Mouse (Mus musculus) neural tube, embryonic 14.5 days (tissue): ENCODE measurements around the gene Agrp. TPM values are rescaled to one million over a fixed set of nuclear protein-coding genes. Genes with fewer than 3 reads are reported as not detected.
A peak's percentile ranks its signal among the peaks of the same experiment; 100 is the strongest.
"Not testable (repeated sequence)": the region's sequence is repeated elsewhere in the genome, so short reads cannot be mapped to it uniquely, and the experiment has no call there.

Experiments
- ATAC-seq: fragments of 200-750 bp; cut with Nextera tagmentation; 2 replicates; pipeline ENCODE4 v1.8.0; 2017; ENCODE audit warnings: low read depth, mild to moderate bottlenecking, moderate TSS enrichment, moderate library complexity
- H3K27ac ChIP-seq: fragments of 300-500 bp; sonication (generic); 2 replicates; pipeline ENCODE4 v1.5.1; 2014; ENCODE audit warnings: low read depth, mild to moderate bottlenecking, control low read depth, low read length, moderate library complexity, mixed read lengths
- H3K27me3 ChIP-seq: fragments of 300-500 bp; sonication (generic); 2 replicates; pipeline ENCODE4 v1.6.1; 2014; ENCODE audit warnings: low read length; ENCODE audit not compliant: control insufficient read depth, insufficient read depth
- H3K36me3 ChIP-seq: fragments of 300-500 bp; sonication (generic); 2 replicates; pipeline ENCODE4 v1.6.1; 2014; ENCODE audit warnings: low read length, mixed read lengths; ENCODE audit not compliant: control insufficient read depth, insufficient read depth
- H3K4me1 ChIP-seq: fragments of 300-500 bp; sonication (generic); 2 replicates; pipeline ENCODE4 v1.6.1; 2014; ENCODE audit warnings: low read length; ENCODE audit not compliant: control insufficient read depth, insufficient read depth
- H3K4me2 ChIP-seq: fragments of 300-500 bp; sonication (generic); 2 replicates; pipeline ENCODE4 v1.6.1; 2014; ENCODE audit warnings: mild to moderate bottlenecking, low read depth, low read length, control low read depth
- H3K4me3 ChIP-seq: fragments of 300-500 bp; sonication (generic); 2 replicates; pipeline ENCODE4 v1.5.1; 2014; ENCODE audit warnings: low read depth, low read length, control low read depth, mixed read lengths
- H3K9ac ChIP-seq: fragments of 300-500 bp; sonication (generic); replicated peaks from 2 replicates; pipeline ENCODE4 v1.6.1; 2014; ENCODE audit warnings: low read depth, mild to moderate bottlenecking, control low read depth, low read length, mixed read lengths
- H3K9me3 ChIP-seq: fragments of 300-500 bp; sonication (generic); 2 replicates; pipeline ENCODE4 v1.6.1; 2016; ENCODE audit warnings: low read length; ENCODE audit not compliant: control insufficient read depth
- WGBS: fragments of 180-500 bp; shearing (Covaris S2); extraction: QIAGEN DNeasy Blood & Tissue Kit; methylation state at CpG from one replicate; pipeline ENCODE4 v1.1.7; 2014; 5-methylcytosine and 5-hydroxymethylcytosine counted together
- polyA plus RNA-seq: library from polyadenylated mRNA; unstranded; fragments of >200 nt; fragmentation: Nextera tagmentation; extraction: Ambion mirVana; gene quantifications from 2 replicates; pipeline ENCODE4 v1.2.1, GENCODE M21; 2014

The Agrp gene
- polyA plus RNA-seq, 1 experiment from 2014 or later, result 1.3 TPM

GRCm38 (mm10) chr8:105566703-105567595, 70.2 kb downstream of the Agrp start:
- H3K4me1 ChIP-seq, result peaks cover 24% of the 10 kb centered on the region
- no peaks in the 10 kb centered on the region for H3K9me3 ChIP-seq
- H3K27ac ChIP-seq, result no peak overlapping the region
- H3K36me3 ChIP-seq, result no peaks in the 10 kb centered on the region
- H3K9ac ChIP-seq, result peak overlapping the region; percentile 44
- WGBS, result 30% methylated on average over 27 of the region's 27 CpGs
- H3K4me3 ChIP-seq, result peak overlapping the region; percentile 89
- H3K27me3 ChIP-seq, result no peaks in the 10 kb centered on the region
- ATAC-seq, result peak; percentile 5; the same call in 1 of the 2 replicates
- H3K4me2 ChIP-seq, result peak overlapping the region; percentile 59

GRCm38 (mm10) chr8:105565952-105566702, 71.1 kb downstream of the Agrp start, which contains the start of gene Atp6v0d1:
Gene Atp6v0d1, minus strand, starts transcription at chr8:105566047.
- ATAC-seq, result peak; percentile 99
- H3K4me1 ChIP-seq, result peaks cover 24% of the 10 kb centered on the region
- H3K4me3 ChIP-seq, result peak within 1 kb of the TSS; percentile 89
- H3K9me3 ChIP-seq, result no peaks in the 10 kb centered on the region
- peak within 1 kb of the TSS; percentile 89 for H3K4me2 ChIP-seq
- 3% methylated on average over 52 of the region's 53 CpGs for WGBS
- peak within 1 kb of the TSS; percentile 85 for H3K9ac ChIP-seq
- H3K36me3 ChIP-seq, result no peaks in the 10 kb centered on the region
- no peaks in the 10 kb centered on the region for H3K27me3 ChIP-seq
- H3K27ac ChIP-seq, result peak within 1 kb of the TSS; percentile 92

- no peaks in the 10 kb centered on the region for H3K36me3 ChIP-seq
- H3K9me3 ChIP-seq, result no peaks in the 10 kb centered on the region
- peak; percentile 83 for ATAC-seq
- WGBS, result under 1% methylated on average over 31 of the region's 31 CpGs
- H3K4me1 ChIP-seq, result peaks cover 24% of the 10 kb centered on the region
- peak overlapping the region; percentile 89 for H3K4me3 ChIP-seq
- peak overlapping the region; percentile 92 for H3K27ac ChIP-seq
- H3K27me3 ChIP-seq, result no peaks in the 10 kb centered on the region
- peak overlapping the region; percentile 89 for H3K4me2 ChIP-seq
- peak overlapping the region; percentile 85 for H3K9ac ChIP-seq
Observed at GRCm38 (mm10) chr8:105565401-105565881, 71.8 kb downstream of the Agrp start.

GRCm38 (mm10) chr8:105564573-105565229, 72.5 kb downstream of the Agrp start:
- H3K9ac ChIP-seq, result peak overlapping the region; percentile 85
- peak overlapping the region; percentile 89 for H3K4me3 ChIP-seq
- H3K4me2 ChIP-seq, result peak overlapping the region; percentile 89
- not testable (repeated sequence) for H3K36me3 ChIP-seq, H3K9me3 ChIP-seq, ATAC-seq, H3K27me3 ChIP-seq, H3K27ac ChIP-seq
- peaks cover 24% of the 10 kb centered on the region for H3K4me1 ChIP-seq
- WGBS, result 87% methylated on average over 9 of the region's 9 CpGs

GRCm38 (mm10) chr8:105563871-105564270, 73.3 kb downstream of the Agrp start:
- H3K36me3 ChIP-seq, result no peaks in the 10 kb centered on the region
- no peak overlapping the region for H3K27ac ChIP-seq
- no peak for ATAC-seq
- H3K9ac ChIP-seq, result no peak overlapping the region
- no peaks in the 10 kb centered on the region for H3K9me3 ChIP-seq
- H3K4me2 ChIP-seq, result no peak overlapping the region
- no peak overlapping the region for H3K4me3 ChIP-seq
- H3K4me1 ChIP-seq, result peaks cover 24% of the 10 kb centered on the region
- 90% methylated on average over 1 of the region's 1 CpGs for WGBS
- no peaks in the 10 kb centered on the region for H3K27me3 ChIP-seq

GRCm38 (mm10) chr8:105562863-105563262, 74.3 kb downstream of the Agrp start:
- Histone ChIP-seq H3K27me3 (no peaks in the 10 kb centered on the region), H3K4me3 (no peak overlapping the region), H3K36me3 (0 out of 2 replicates have a peak, but pooled peaks cover 3% of the 10 kb centered on the region), H3K9ac (no peak overlapping the region), H3K4me1 (peaks cover 24% of the 10 kb centered on the region), H3K9me3 (no peaks in the 10 kb centered on the region), H3K4me2 (no peak overlapping the region), H3K27ac (no peak overlapping the region)
- ATAC-seq, result no peak
- 77% methylated on average over 3 of the region's 3 CpGs for WGBS

GRCm38 (mm10) chr8:105555230-105555629, 82.0 kb downstream of the Agrp start:
- Histone ChIP-seq H3K27me3 (no peaks in the 10 kb centered on the region), H3K27ac (no peak overlapping the region), H3K36me3 (0 out of 2 replicates have a peak, but pooled peaks cover 3% of the 10 kb centered on the region), H3K4me1 (no peaks in the 10 kb centered on the region), H3K9me3 (no peaks in the 10 kb centered on the region), H3K4me3 (no peak overlapping the region), H3K9ac (no peak overlapping the region), H3K4me2 (no peak overlapping the region)
- 51% methylated on average over 3 of the region's 3 CpGs for WGBS
- no peak for ATAC-seq

GRCm38 (mm10) chr8:105554087-105554486, 83.1 kb downstream of the Agrp start:
- H3K4me1 ChIP-seq, result no peaks in the 10 kb centered on the region
- H3K36me3 ChIP-seq, result 0 out of 2 replicates have a peak, but pooled peaks cover 3% of the 10 kb centered on the region
- H3K4me3 ChIP-seq, result no peak overlapping the region
- H3K9me3 ChIP-seq, result no peaks in the 10 kb centered on the region
- H3K4me2 ChIP-seq, result no peak overlapping the region
- no peak overlapping the region for H3K9ac ChIP-seq
- ATAC-seq, result peak; percentile 38; the same call in 1 of the 2 replicates
- H3K27me3 ChIP-seq, result no peaks in the 10 kb centered on the region
- H3K27ac ChIP-seq, result no peak overlapping the region
